Mouse (Mus musculus): ENCODE measurements around the gene Clip2. TPM values are rescaled to one million over a fixed set of nuclear protein-coding genes. Genes with fewer than 3 reads are reported as not detected.

The Clip2 gene
- polyA plus RNA-seq, 1 experiment from 2014 or later, result 15.3 TPM

DNA sequence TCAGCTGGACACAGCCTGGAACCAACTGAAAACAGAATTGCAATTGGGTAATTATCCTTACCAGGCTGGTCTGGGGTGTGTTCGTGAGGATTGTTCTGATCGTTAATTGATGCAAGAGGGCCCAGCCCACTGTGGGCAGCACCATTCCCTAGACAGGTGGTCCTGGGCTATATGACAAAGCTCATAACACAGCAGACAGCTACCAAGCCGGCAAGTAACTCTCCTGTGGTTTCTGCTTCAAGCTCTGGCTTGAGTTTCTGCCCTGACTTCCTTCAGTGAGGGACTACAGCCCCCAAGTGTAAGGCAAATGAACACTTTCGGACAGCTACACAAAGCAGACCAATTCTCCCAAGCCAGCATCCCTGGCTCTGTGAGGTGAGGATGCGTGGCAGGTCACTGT is 55.2 kb downstream of the Clip2 start:
- 96% methylated on average over 5 of the region's 5 CpGs for WGBS
- Histone ChIP-seq H3K4me1 (replicated peaks) (no peaks in the 10 kb centered on the region), H3K27ac (no peak overlapping the region), H3K4me2 (replicated peaks) (no peak overlapping the region), H3K9ac (replicated peaks) (no peak overlapping the region), H3K9me3 (no peaks in the 10 kb centered on the region), H3K36me3 (peaks cover 92% of the 10 kb centered on the region), H3K4me3 (replicated peaks) (no peak overlapping the region), H3K27me3 (no peaks in the 10 kb centered on the region)
- no peak for ATAC-seq

DNA sequence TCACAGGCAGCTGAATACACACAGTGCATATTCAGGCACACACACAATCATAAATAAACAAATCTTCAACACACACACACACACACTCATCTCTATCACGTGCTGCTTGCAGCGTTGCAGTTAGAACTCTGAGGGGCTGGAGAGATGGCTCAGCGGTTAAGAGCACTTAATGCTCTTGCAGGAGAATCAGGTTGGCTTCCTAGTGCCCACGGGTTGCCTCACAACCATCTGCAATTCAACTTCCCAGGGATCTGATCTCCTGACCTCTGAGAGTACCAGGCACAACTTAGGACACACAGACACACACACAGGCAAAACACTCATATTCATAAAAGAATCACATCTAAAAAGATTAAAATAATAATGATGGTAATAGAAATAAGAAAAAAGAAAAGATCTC is 56.4 kb downstream of the Clip2 start:
- ATAC-seq, result no peak
- no peaks in the 10 kb centered on the region for H3K27me3 ChIP-seq
- 92% methylated on average over 4 of the region's 4 CpGs for WGBS

DNA sequence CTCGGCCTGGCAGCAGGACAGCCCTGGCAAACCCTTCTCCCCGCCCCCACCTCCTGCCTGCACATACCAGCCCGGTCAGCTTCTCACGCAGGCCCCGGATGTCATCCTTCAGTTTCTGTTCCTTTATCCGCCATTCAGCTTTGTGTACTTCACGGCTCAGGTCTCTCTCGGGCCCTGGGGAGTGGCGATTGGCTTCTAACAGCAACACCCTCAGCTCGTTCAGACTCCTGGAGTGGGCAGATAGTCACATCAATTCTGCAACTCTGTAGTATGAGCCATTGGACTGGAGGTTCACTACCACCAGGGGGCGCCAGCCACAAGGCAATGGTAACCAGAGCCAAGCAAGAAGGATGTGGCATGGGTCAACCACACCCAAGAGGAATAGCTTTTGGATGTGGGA is 58.1 kb downstream of the Clip2 start:
- no peak overlapping the region for H3K4me3 ChIP-seq (replicated peaks)
- no peak overlapping the region for H3K9ac ChIP-seq (replicated peaks)
- peaks cover 93% of the 10 kb centered on the region for H3K36me3 ChIP-seq
- H3K27me3 ChIP-seq, result no peaks in the 10 kb centered on the region
- no peak overlapping the region for H3K27ac ChIP-seq
- H3K4me1 ChIP-seq (replicated peaks), result no peaks in the 10 kb centered on the region
- ATAC-seq, result peak; percentile 53
- no peak overlapping the region for H3K4me2 ChIP-seq (replicated peaks)
- WGBS, result 63% methylated on average over 11 of the region's 11 CpGs
- no peaks in the 10 kb centered on the region for H3K9me3 ChIP-seq

More for the DNA sequence above, 56.4 kb downstream of the Clip2 start:
- no peak overlapping the region for H3K27ac ChIP-seq
- H3K4me3 ChIP-seq (replicated peaks), result no peak overlapping the region
- H3K4me2 ChIP-seq (replicated peaks), result no peak overlapping the region
- no peaks in the 10 kb centered on the region for H3K4me1 ChIP-seq (replicated peaks)
- peaks cover 90% of the 10 kb centered on the region for H3K36me3 ChIP-seq
- H3K9ac ChIP-seq (replicated peaks), result no peak overlapping the region
- no peaks in the 10 kb centered on the region for H3K9me3 ChIP-seq

DNA sequence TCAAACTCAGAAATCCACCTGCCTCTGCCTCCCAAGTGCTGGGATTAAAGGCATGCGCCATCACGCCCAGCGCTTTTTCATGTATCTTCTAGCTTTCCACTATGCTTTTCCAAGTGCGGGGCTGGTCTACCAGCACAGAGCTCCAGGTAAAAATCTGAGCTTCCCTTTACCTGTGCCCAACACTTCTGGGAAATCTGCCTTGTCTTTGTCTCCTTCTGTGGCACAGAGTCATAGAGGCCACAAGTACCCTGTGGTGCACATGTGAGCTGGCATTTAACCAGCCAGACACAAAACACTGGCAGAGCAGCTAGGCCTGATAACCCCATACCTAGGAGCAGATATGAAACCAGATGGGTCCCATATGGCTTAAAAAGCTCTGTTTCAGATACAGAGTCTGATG is 59.3 kb downstream of the Clip2 start:
- Histone ChIP-seq H3K9me3 (no peaks in the 10 kb centered on the region), H3K4me2 (replicated peaks) (no peak overlapping the region), H3K9ac (replicated peaks) (no peak overlapping the region), H3K4me1 (replicated peaks) (no peaks in the 10 kb centered on the region), H3K36me3 (peaks cover 94% of the 10 kb centered on the region), H3K27ac (no peak overlapping the region), H3K4me3 (replicated peaks) (no peak overlapping the region), H3K27me3 (no peaks in the 10 kb centered on the region)
- WGBS, result 100% methylated on average over 4 of the region's 4 CpGs
- no peak for ATAC-seq

DNA sequence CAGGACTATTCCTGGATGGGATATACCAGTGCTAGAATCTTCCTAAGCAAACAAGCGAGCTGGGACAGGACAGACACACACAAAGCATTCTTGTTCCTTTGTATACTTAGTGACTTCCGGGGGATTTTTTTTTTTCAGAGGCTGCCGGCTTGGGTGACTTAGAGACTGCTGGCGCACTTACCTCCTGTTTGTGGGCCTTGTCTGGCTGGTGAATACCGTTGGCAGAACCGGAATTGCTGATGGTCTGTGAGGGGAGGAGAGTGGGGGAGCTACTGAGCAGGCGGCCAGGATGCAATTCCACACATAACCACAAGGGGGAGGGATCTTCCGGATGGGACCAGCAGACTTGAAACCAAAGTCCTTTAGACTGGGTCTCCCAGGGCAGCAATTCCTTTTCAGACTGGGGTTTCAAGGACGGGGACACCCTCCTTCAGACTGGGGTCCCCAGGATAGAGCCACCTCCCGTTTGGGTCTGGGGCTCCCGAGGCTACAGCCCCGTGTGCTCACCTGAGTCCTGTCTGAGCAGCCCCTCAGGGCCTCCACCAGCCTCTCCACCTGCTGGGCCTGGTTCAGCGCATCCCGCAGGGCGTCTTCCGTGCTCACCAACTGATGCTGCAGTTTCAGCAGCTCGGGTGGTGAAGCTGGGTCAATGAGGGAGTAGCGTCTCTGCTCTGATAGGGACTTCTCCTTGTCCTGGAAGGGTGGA is 60.4 kb downstream of the Clip2 start:
- H3K4me1 ChIP-seq (replicated peaks), result no peaks in the 10 kb centered on the region
- H3K4me2 ChIP-seq (replicated peaks), result no peak overlapping the region
- 26% methylated on average over 18 of the region's 18 CpGs for WGBS
- no peak overlapping the region for H3K9ac ChIP-seq (replicated peaks)
- ATAC-seq, result peak; percentile 62
- H3K27me3 ChIP-seq, result no peaks in the 10 kb centered on the region
- H3K9me3 ChIP-seq, result no peaks in the 10 kb centered on the region
- peaks cover 83% of the 10 kb centered on the region for H3K36me3 ChIP-seq
- no peak overlapping the region for H3K4me3 ChIP-seq (replicated peaks)
- H3K27ac ChIP-seq, result 0 out of 2 replicates have a peak overlapping the region, but pooled peaks have one; percentile 40

DNA sequence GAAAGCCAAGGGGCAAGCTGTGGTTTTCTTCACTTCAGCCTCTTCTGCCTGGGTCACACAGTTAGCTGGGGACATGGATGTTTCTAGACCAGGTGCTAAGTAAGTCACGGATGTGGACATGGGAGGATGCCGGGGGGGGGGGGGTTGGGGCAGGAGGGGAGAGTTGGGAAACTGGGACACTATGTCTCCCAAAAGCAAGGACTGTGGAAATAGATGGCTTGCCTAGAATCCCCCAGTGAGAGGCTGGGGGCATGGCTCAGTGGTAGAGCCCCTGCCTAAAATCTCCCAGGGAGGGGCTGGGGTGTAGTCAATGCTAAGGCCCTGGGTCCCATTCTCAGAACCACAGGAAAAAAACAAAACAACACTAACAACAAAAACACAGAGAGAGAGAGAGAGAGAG is 61.0 kb downstream of the Clip2 start:
- WGBS, result 91% methylated on average over 2 of the region's 2 CpGs
- Histone ChIP-seq H3K9ac (replicated peaks) (no peak overlapping the region), H3K4me3 (replicated peaks) (no peak overlapping the region), H3K4me2 (replicated peaks) (no peak overlapping the region), H3K27ac (no peak overlapping the region), H3K4me1 (replicated peaks) (no peaks in the 10 kb centered on the region), H3K36me3 (peaks cover 76% of the 10 kb centered on the region), H3K9me3 (no peaks in the 10 kb centered on the region), H3K27me3 (no peaks in the 10 kb centered on the region)
- ATAC-seq, result no peak

DNA sequence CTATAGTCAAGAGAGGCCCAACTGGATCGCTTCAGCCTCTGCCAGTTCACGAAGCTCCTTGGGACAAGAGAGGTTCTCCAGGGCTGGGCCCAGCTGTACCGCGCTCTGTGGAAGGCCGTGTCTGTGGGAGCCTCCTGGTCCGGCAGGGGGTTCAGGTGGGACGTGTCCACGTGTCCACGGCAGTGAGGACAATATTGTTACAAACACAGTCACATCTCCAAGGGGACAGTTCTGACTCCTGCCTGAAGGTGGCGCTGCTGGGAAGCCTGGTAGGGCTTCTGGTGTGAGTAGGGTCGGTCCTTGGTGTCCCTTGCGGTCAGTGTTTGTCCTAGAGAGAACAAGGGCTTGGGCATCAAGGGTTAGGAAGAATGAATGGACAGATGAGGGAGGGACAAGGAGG is 61.8 kb downstream of the Clip2 start:
- no peaks in the 10 kb centered on the region for H3K27me3 ChIP-seq
- no peak overlapping the region for H3K9ac ChIP-seq (replicated peaks)
- 89% methylated on average over 12 of the region's 12 CpGs for WGBS
- H3K4me1 ChIP-seq (replicated peaks), result no peaks in the 10 kb centered on the region
- H3K4me3 ChIP-seq (replicated peaks), result no peak overlapping the region
- no peak overlapping the region for H3K27ac ChIP-seq
- no peak overlapping the region for H3K4me2 ChIP-seq (replicated peaks)
- no peak for ATAC-seq
- H3K36me3 ChIP-seq, result peaks cover 69% of the 10 kb centered on the region
- H3K9me3 ChIP-seq, result no peaks in the 10 kb centered on the region

DNA sequence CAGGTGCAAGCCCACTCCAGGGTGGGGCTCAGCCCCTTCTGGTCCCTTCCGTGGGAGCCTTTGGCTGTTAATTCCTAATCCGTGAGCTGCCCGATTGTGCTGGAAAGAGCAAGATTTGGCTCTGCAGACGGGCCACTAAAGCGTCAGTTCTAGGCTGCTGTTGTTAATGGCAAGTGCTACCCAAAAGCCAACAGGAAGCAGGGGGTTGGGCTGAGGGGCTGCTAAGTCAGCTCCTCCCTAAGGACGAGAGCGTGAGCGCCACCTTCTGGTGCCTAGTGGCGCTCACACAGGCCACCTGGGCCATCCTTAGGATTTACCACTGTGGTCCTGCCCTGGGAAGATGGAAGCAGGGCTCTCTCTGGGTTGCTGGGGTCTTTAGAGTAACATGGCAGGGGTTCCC is 62.7 kb downstream of the Clip2 start:
- H3K4me2 ChIP-seq (replicated peaks), result no peak overlapping the region
- H3K27ac ChIP-seq, result no peak overlapping the region
- WGBS, result 30% methylated on average over 9 of the region's 9 CpGs

DNA sequence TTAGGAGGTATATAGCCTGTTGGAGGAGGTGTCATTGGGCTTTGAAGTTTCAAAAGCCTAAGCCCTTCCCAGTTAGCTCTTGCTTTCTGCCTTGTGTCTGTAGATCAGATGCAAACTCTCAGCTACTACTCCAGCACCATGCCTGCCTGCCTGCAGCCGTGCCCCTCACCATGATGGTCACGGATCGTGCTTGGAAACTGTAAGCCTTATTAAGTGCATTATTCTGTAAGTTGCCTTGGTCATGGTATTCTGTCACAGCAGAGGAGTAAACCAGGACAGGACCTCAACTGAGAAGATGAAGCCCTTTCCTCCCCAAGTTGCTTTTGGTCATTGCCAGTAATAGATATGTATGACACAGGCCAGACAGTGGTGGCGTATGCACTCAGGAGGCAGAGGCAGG is 63.6 kb downstream of the Clip2 start:
- no peak for ATAC-seq
- Histone ChIP-seq H3K4me1 (replicated peaks) (no peaks in the 10 kb centered on the region), H3K27ac (no peak overlapping the region), H3K4me2 (replicated peaks) (no peak overlapping the region), H3K27me3 (no peaks in the 10 kb centered on the region), H3K9me3 (no peaks in the 10 kb centered on the region), H3K9ac (replicated peaks) (no peak overlapping the region), H3K4me3 (replicated peaks) (no peak overlapping the region), H3K36me3 (peaks cover 51% of the 10 kb centered on the region)
- 91% methylated on average over 4 of the region's 4 CpGs for WGBS

More for the DNA sequence above, 62.7 kb downstream of the Clip2 start:
- no peak for ATAC-seq
- Histone ChIP-seq H3K36me3 (peaks cover 60% of the 10 kb centered on the region), H3K9me3 (no peaks in the 10 kb centered on the region), H3K9ac (replicated peaks) (no peak overlapping the region), H3K27me3 (no peaks in the 10 kb centered on the region), H3K4me1 (replicated peaks) (no peaks in the 10 kb centered on the region), H3K4me3 (replicated peaks) (no peak overlapping the region)

DNA sequence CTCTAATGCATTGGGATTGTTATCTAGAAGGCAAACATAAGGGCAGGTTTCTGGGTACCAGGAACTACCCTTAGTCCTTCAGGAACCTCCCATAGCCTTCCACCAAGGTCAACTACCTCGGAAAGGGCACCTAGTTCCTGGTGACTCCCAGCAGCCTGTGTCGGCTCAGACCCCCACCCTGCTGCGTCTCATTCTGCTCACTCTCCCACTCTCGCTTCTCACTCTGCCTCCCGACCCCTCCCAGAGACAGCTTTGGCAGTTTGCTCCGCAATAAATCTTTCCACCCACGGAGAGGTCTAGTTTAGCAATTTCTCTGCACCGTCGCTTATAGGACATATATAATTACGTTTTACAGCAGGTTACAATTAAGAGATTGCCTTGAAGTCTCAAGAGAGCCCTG is 64.2 kb downstream of the Clip2 start:
- H3K4me2 ChIP-seq (replicated peaks), result no peak overlapping the region
- H3K4me1 ChIP-seq (replicated peaks), result no peaks in the 10 kb centered on the region
- 88% methylated on average over 10 of the region's 10 CpGs for WGBS
- no peak for ATAC-seq
- no peaks in the 10 kb centered on the region for H3K27me3 ChIP-seq
- no peak overlapping the region for H3K27ac ChIP-seq
- peaks cover 45% of the 10 kb centered on the region for H3K36me3 ChIP-seq
- no peaks in the 10 kb centered on the region for H3K9me3 ChIP-seq
- no peak overlapping the region for H3K9ac ChIP-seq (replicated peaks)
- no peak overlapping the region for H3K4me3 ChIP-seq (replicated peaks)

DNA sequence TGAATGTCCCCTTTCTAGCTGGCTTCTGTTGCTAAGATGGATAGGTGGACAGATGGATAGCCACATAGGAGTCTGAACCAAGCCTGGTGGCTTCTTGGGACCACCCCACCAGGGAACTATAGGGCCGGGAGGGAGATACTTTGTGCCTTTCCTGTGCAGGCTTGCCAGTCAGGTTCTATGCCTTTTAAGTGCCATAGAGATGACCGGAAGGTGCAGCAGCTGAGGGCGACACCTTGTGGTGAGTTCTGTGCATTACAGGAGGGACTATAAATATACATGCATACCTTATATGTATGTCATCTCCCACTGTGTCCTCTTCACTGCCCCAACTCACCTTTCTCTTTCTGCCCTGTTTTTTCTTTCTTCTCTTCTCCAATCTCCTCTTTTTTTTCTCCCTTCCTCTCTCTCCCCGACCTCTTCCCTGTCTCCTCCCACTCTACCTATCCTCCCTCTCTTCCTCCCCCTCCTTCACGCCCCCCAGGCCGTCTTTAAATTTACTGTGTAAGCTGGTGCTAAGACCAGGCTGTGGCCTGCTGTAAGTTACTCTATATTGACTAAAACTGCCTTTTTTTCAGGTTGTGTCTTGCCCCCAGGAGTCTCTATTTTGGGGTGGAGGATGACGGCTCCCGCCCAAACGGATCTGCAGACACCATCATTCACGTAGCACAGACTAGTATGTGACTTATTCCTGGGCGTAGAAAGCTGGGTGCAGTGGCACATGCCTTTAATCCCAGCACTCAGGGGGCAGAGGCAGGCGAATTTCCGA is 66.2 kb downstream of the Clip2 start:
- ATAC-seq, result peak; percentile 75
- Histone ChIP-seq H3K4me1 (replicated peaks) (no peaks in the 10 kb centered on the region), H3K4me3 (replicated peaks) (no peak overlapping the region), H3K9ac (replicated peaks) (peak overlapping the region; percentile 29; the same call in 1 of the 2 replicates), H3K4me2 (replicated peaks) (no peak overlapping the region), H3K36me3 (peaks cover 28% of the 10 kb centered on the region), H3K9me3 (no peaks in the 10 kb centered on the region), H3K27ac (no peak overlapping the region), H3K27me3 (no peaks in the 10 kb centered on the region)
- WGBS, result 62% methylated on average over 13 of the region's 13 CpGs

DNA sequence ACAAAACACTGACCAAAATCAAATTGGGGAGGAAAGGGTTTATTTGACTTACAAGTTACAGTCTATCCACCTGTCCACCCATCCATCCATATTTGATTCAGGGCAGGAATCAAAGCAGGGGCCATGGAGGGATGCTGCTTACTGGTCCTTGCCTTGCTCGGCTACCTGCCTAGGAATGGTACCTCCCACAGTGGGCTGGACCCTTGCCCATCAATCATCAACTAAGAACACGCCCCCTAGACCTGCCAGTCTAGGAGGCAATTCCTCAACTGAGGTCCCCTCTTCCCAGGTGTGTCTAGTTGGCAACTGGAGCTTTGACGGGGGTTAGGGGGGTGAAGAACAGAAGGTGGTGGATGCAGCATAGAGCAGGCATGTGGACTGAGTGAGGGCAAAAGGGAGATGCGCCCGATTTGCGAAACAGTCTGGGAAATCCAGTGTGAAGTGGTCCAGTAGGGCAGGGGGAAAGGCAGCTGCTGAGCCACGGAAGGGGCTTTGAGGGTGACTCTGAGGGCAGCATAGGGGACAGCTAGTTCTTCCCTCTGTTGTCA is 67.0 kb downstream of the Clip2 start:
- WGBS, result 88% methylated on average over 7 of the region's 7 CpGs
- Histone ChIP-seq H3K4me2 (replicated peaks) (no peak overlapping the region), H3K9ac (replicated peaks) (peak overlapping the region; percentile 29; the same call in 1 of the 2 replicates), H3K4me3 (replicated peaks) (no peak overlapping the region), H3K36me3 (peaks cover 19% of the 10 kb centered on the region), H3K9me3 (no peaks in the 10 kb centered on the region), H3K27me3 (no peaks in the 10 kb centered on the region), H3K4me1 (replicated peaks) (no peaks in the 10 kb centered on the region), H3K27ac (no peak overlapping the region)
- ATAC-seq, result peak; percentile 41; the same call in 1 of the 2 replicates

Measured in midbrain, embryonic 13.5 days (tissue).